Mouse (Mus musculus) lung, postnatal 25 days (tissue): ENCODE measurements at regions not wholly inside any gene's neighbourhood (a gene's known extent, or its start where the extent isn't known, plus 50 kb on each side); places are given as distances from the start of the nearest gene placed in this dataset.

Experiments
- DNase-seq: peaks from one replicate; pipeline ENCODE4 v3.0.0; 2022; ENCODE audit warnings: low spot score

- no peak for DNase-seq
Measured at GRCm38 (mm10) chr1:177335961-177336360, 78.0 kb upstream of the Akt3 start.

GRCm38 (mm10) chr1:177323366-177323765 lies 65.4 kb upstream of the Akt3 start:
- DNase-seq = no peak

GRCm38 (mm10) chr1:177322745-177323299 lies 64.8 kb upstream of the Akt3 start:
- no peak for DNase-seq

- DNase-seq = no peak
Measured at GRCm38 (mm10) chr1:177322307-177322685, 64.3 kb upstream of the Akt3 start.

GRCm38 (mm10) chr1:177321655-177322306 lies 63.8 kb upstream of the Akt3 start:
- no peak for DNase-seq

- no peak for DNase-seq
Measured at GRCm38 (mm10) chr1:177308213-177308872, 50.3 kb upstream of the Akt3 start.
